Mouse (Mus musculus): ENCODE measurements around the gene Sec61a1. TPM values are rescaled to one million over a fixed set of nuclear protein-coding genes. Genes with fewer than 3 reads are reported as not detected.

Sec61a1 gene
- polyA plus RNA-seq, 1 experiment from 2014 or later, result 165 TPM

- H3K36me3 ChIP-seq (ENCODE audit: control insufficient read depth, insufficient read depth, low read length), result peaks cover 39% of the 10 kb centered on the region
- H3K4me1 ChIP-seq (ENCODE audit: control insufficient read depth, insufficient read depth, low read length), result peaks cover 31% of the 10 kb centered on the region
- peak overlapping the region; percentile 62 for H3K27ac ChIP-seq (ENCODE audit: low read depth, low read length)
- no peak overlapping the region for H3K4me3 ChIP-seq (ENCODE audit: low read depth, low read length)
- H3K27me3 ChIP-seq (ENCODE audit: control insufficient read depth, insufficient read depth, low read length), result no peaks in the 10 kb centered on the region
- H3K4me2 ChIP-seq, result no peak overlapping the region
- no peak for ATAC-seq (replicated peaks; ENCODE audit: insufficient number of reproducible peaks, low FRiP score, low TSS enrichment)
- H3K9ac ChIP-seq (ENCODE audit: low read depth, low read length), result no peak overlapping the region; the same call in 1 of the 2 replicates
- WGBS (ENCODE audit: insufficient replicate concordance), result 80% methylated on average over 4 of the region's 4 CpGs
- no peaks in the 10 kb centered on the region for H3K9me3 ChIP-seq (replicated peaks; ENCODE audit: control insufficient read depth, low read length)
These were observed 15.7 kb downstream of the Sec61a1 start for GRCm38 (mm10) chr6:88503044-88503443.

GRCm38 (mm10) chr6:88502030-88502970, 16.4 kb downstream of the Sec61a1 start:
- Histone ChIP-seq H3K4me1 (ENCODE audit: control insufficient read depth, insufficient read depth, low read length) (peaks cover 31% of the 10 kb centered on the region), H3K4me3 (ENCODE audit: low read depth, low read length) (no peak overlapping the region), H3K4me2 (peak overlapping the region; percentile 29; the same call in 1 of the 2 replicates), H3K9ac (ENCODE audit: low read depth, low read length) (peak overlapping the region; percentile 47; the same call in 1 of the 2 replicates), H3K27me3 (ENCODE audit: control insufficient read depth, insufficient read depth, low read length) (no peaks in the 10 kb centered on the region), H3K9me3 (replicated peaks; ENCODE audit: control insufficient read depth, low read length) (no peaks in the 10 kb centered on the region), H3K36me3 (ENCODE audit: control insufficient read depth, insufficient read depth, low read length) (peaks cover 39% of the 10 kb centered on the region), H3K27ac (ENCODE audit: low read depth, low read length) (peak overlapping the region; percentile 62)
- WGBS (ENCODE audit: insufficient replicate concordance), result 40% methylated on average over 13 of the region's 13 CpGs
- ATAC-seq (replicated peaks; ENCODE audit: insufficient number of reproducible peaks, low FRiP score, low TSS enrichment), result peak; percentile 37; the same call in 1 of the 2 replicates

GRCm38 (mm10) chr6:88500405-88500767, 18.3 kb downstream of the Sec61a1 start:
- peak overlapping the region; percentile 93 for H3K4me2 ChIP-seq
- H3K27me3 ChIP-seq (ENCODE audit: control insufficient read depth, insufficient read depth, low read length), result no peaks in the 10 kb centered on the region
- no peak overlapping the region for H3K27ac ChIP-seq (ENCODE audit: low read depth, low read length)
- 10% methylated on average over 3 of the region's 3 CpGs for WGBS (ENCODE audit: insufficient replicate concordance)
- no peaks in the 10 kb centered on the region for H3K9me3 ChIP-seq (replicated peaks; ENCODE audit: control insufficient read depth, low read length)
- ATAC-seq (replicated peaks; ENCODE audit: insufficient number of reproducible peaks, low FRiP score, low TSS enrichment), result no peak
- peaks cover 24% of the 10 kb centered on the region for H3K36me3 ChIP-seq (ENCODE audit: control insufficient read depth, insufficient read depth, low read length)
- H3K4me3 ChIP-seq (ENCODE audit: low read depth, low read length), result peak overlapping the region; percentile 53
- peaks cover 31% of the 10 kb centered on the region for H3K4me1 ChIP-seq (ENCODE audit: control insufficient read depth, insufficient read depth, low read length)
- peak overlapping the region; percentile 65 for H3K9ac ChIP-seq (ENCODE audit: low read depth, low read length)

- Histone ChIP-seq H3K27me3 (ENCODE audit: control insufficient read depth, insufficient read depth, low read length) (no peaks in the 10 kb centered on the region), H3K36me3 (ENCODE audit: control insufficient read depth, insufficient read depth, low read length) (peaks cover 18% of the 10 kb centered on the region), H3K9me3 (replicated peaks; ENCODE audit: control insufficient read depth, low read length) (no peaks in the 10 kb centered on the region), H3K4me3 (ENCODE audit: low read depth, low read length) (peak overlapping the region; percentile 53), H3K4me1 (ENCODE audit: control insufficient read depth, insufficient read depth, low read length) (peaks cover 31% of the 10 kb centered on the region), H3K27ac (ENCODE audit: low read depth, low read length) (no peak overlapping the region), H3K4me2 (peak overlapping the region; percentile 93), H3K9ac (ENCODE audit: low read depth, low read length) (peak overlapping the region; percentile 65)
- 3% methylated on average over 76 of the region's 76 CpGs for WGBS (ENCODE audit: insufficient replicate concordance)
- ATAC-seq (replicated peaks; ENCODE audit: insufficient number of reproducible peaks, low FRiP score, low TSS enrichment), result peak; percentile 39; the same call in 1 of the 2 replicates
These were observed 19.0 kb downstream of the Sec61a1 start for GRCm38 (mm10) chr6:88499481-88500404.

- no peaks in the 10 kb centered on the region for H3K27me3 ChIP-seq (ENCODE audit: control insufficient read depth, insufficient read depth, low read length)
- H3K4me1 ChIP-seq (ENCODE audit: control insufficient read depth, insufficient read depth, low read length), result no peaks in the 10 kb centered on the region
- WGBS (ENCODE audit: insufficient replicate concordance), result 91% methylated on average over 6 of the region's 6 CpGs
- ATAC-seq (replicated peaks; ENCODE audit: insufficient number of reproducible peaks, low FRiP score, low TSS enrichment), result no peak
- H3K4me3 ChIP-seq (ENCODE audit: low read depth, low read length), result no peak overlapping the region
- H3K4me2 ChIP-seq, result no peak overlapping the region
- H3K9me3 ChIP-seq (replicated peaks; ENCODE audit: control insufficient read depth, low read length), result no peaks in the 10 kb centered on the region
- H3K9ac ChIP-seq (ENCODE audit: low read depth, low read length), result no peak overlapping the region
- no peak overlapping the region for H3K27ac ChIP-seq (ENCODE audit: low read depth, low read length)
- H3K36me3 ChIP-seq (ENCODE audit: control insufficient read depth, insufficient read depth, low read length), result peaks cover 15% of the 10 kb centered on the region; the same call in 1 of the 2 replicates
These were observed 25.0 kb downstream of the Sec61a1 start for GRCm38 (mm10) chr6:88493712-88494111.

- peaks cover 16% of the 10 kb centered on the region; the same call in 1 of the 2 replicates for H3K36me3 ChIP-seq (ENCODE audit: control insufficient read depth, insufficient read depth, low read length)
- no peak overlapping the region for H3K4me2 ChIP-seq
- no peak overlapping the region for H3K4me3 ChIP-seq (ENCODE audit: low read depth, low read length)
- no peaks in the 10 kb centered on the region for H3K4me1 ChIP-seq (ENCODE audit: control insufficient read depth, insufficient read depth, low read length)
- WGBS (ENCODE audit: insufficient replicate concordance), result 93% methylated on average over 12 of the region's 12 CpGs
- no peak overlapping the region for H3K9ac ChIP-seq (ENCODE audit: low read depth, low read length)
- H3K9me3 ChIP-seq (replicated peaks; ENCODE audit: control insufficient read depth, low read length), result no peaks in the 10 kb centered on the region
- ATAC-seq (replicated peaks; ENCODE audit: insufficient number of reproducible peaks, low FRiP score, low TSS enrichment), result no peak
- no peaks in the 10 kb centered on the region for H3K27me3 ChIP-seq (ENCODE audit: control insufficient read depth, insufficient read depth, low read length)
- no peak overlapping the region for H3K27ac ChIP-seq (ENCODE audit: low read depth, low read length)
These were observed 27.9 kb downstream of the Sec61a1 start for GRCm38 (mm10) chr6:88490629-88491354.

- whole genome bisulfite sequencing (ENCODE audit: insufficient replicate concordance), result 76% methylated on average over 6 of the region's 6 CpGs
- Histone ChIP-seq H3K36me3 (ENCODE audit: control insufficient read depth, insufficient read depth, low read length) (peaks cover 16% of the 10 kb centered on the region; the same call in 1 of the 2 replicates), H3K9ac (ENCODE audit: low read depth, low read length) (no peak overlapping the region), H3K4me1 (ENCODE audit: control insufficient read depth, insufficient read depth, low read length) (no peaks in the 10 kb centered on the region), H3K4me2 (no peak overlapping the region), H3K9me3 (replicated peaks; ENCODE audit: control insufficient read depth, low read length) (no peaks in the 10 kb centered on the region), H3K27me3 (ENCODE audit: control insufficient read depth, insufficient read depth, low read length) (no peaks in the 10 kb centered on the region), H3K27ac (ENCODE audit: low read depth, low read length) (no peak overlapping the region), H3K4me3 (ENCODE audit: low read depth, low read length) (no peak overlapping the region)
- ATAC-seq (replicated peaks; ENCODE audit: insufficient number of reproducible peaks, low FRiP score, low TSS enrichment), result no peak
These were observed 28.9 kb downstream of the Sec61a1 start for GRCm38 (mm10) chr6:88489834-88490233.

- Histone ChIP-seq H3K4me1 (ENCODE audit: control insufficient read depth, insufficient read depth, low read length) (no peaks in the 10 kb centered on the region), H3K27ac (ENCODE audit: low read depth, low read length) (no peak overlapping the region), H3K4me2 (no peak overlapping the region), H3K9ac (ENCODE audit: low read depth, low read length) (no peak overlapping the region), H3K36me3 (ENCODE audit: control insufficient read depth, insufficient read depth, low read length) (peaks cover 16% of the 10 kb centered on the region; the same call in 1 of the 2 replicates), H3K4me3 (ENCODE audit: low read depth, low read length) (no peak overlapping the region), H3K9me3 (replicated peaks; ENCODE audit: control insufficient read depth, low read length) (no peaks in the 10 kb centered on the region), H3K27me3 (ENCODE audit: control insufficient read depth, insufficient read depth, low read length) (no peaks in the 10 kb centered on the region)
- WGBS (ENCODE audit: insufficient replicate concordance), result 88% methylated on average over 7 of the region's 7 CpGs
- no peak for ATAC-seq (replicated peaks; ENCODE audit: insufficient number of reproducible peaks, low FRiP score, low TSS enrichment)
These were observed 29.7 kb downstream of the Sec61a1 start for GRCm38 (mm10) chr6:88489026-88489425.

Measured in heart, embryonic 11.5 days (tissue).